In genomic region chr1:60179376-60179775, GRCm38 (mm10) we compare ENCODE assay signal across 8 mouse cellular contexts. TPM values are rescaled to one million over a fixed set of nuclear protein-coding genes. Genes with fewer than 3 reads are reported as not detected.
DNase-seq lines count a peak whose midpoint lies in the region; ATAC-seq and TF ChIP-seq lines count a peak whose summit lies in the region.

No protein-coding gene starts in this region.

- H3K36me3 ChIP-seq in hindbrain, embryonic 11.5 days (ENCODE audit: control insufficient read depth, insufficient read depth, low read length): no peaks in the 10 kb centered on the region
- H3K36me3 ChIP-seq in midbrain, embryonic 16.5 days (ENCODE audit: control insufficient read depth, insufficient read depth, low read length): no peaks in the 10 kb centered on the region

- no peak overlapping the region; the same call in 1 of the 2 replicates for H3K9ac ChIP-seq in hindbrain, embryonic 11.5 days (ENCODE audit: low read depth, low read length)
- H3K9ac ChIP-seq in midbrain, embryonic 16.5 days (ENCODE audit: low read depth, low read length): peak overlapping the region; percentile 48; the same call in 1 of the 2 replicates

- no peak overlapping the region; the same call in 1 of the 2 replicates for H3K27ac ChIP-seq in left cerebral cortex, adult 2 months
- no peak overlapping the region for H3K27ac ChIP-seq in hindbrain, embryonic 11.5 days (ENCODE audit: low read depth, low read length)
- H3K27ac ChIP-seq in midbrain, embryonic 16.5 days (ENCODE audit: low read length): peak overlapping the region; percentile 13

- TF ChIP-seq CTCF in left cerebral cortex, adult 2 months (IDR thresholded peaks at IDR 0.05): no peak

- intact Hi-C loops in left cerebral cortex, adult 2 months (cut with DNase I): no loop called here

- no peaks in the 10 kb centered on the region for H3K27me3 ChIP-seq in hindbrain, embryonic 11.5 days (ENCODE audit: control insufficient read depth, insufficient read depth, low read length)
- no peaks in the 10 kb centered on the region for H3K27me3 ChIP-seq in midbrain, embryonic 16.5 days (ENCODE audit: control insufficient read depth, insufficient read depth, low read depth, low read length)

- no peaks in the 10 kb centered on the region for H3K4me1 ChIP-seq in hindbrain, embryonic 11.5 days (replicated peaks; ENCODE audit: control insufficient read depth, insufficient read depth, low read length)
- peaks cover 18% of the 10 kb centered on the region for H3K4me1 ChIP-seq in midbrain, embryonic 16.5 days (ENCODE audit: control insufficient read depth, insufficient read depth, low read length)

- no peaks in the 10 kb centered on the region for H3K9me3 ChIP-seq in hindbrain, embryonic 11.5 days (ENCODE audit: control insufficient read depth, low read length)
- no peaks in the 10 kb centered on the region for H3K9me3 ChIP-seq in midbrain, embryonic 16.5 days (replicated peaks; ENCODE audit: control insufficient read depth, low read length, poor library complexity, severe bottlenecking)

- WGBS in hindbrain, embryonic 11.5 days: 27% methylated on average over 4 of the region's 4 CpGs
- 20% methylated on average over 4 of the region's 4 CpGs for WGBS in midbrain, embryonic 16.5 days

- H3K4me3 ChIP-seq in left cerebral cortex, adult 2 months: peak overlapping the region; percentile 87
- peak overlapping the region; percentile 79; the same call in 1 of the 2 replicates for H3K4me3 ChIP-seq in hindbrain, embryonic 11.5 days (ENCODE audit: low read depth, low read length)
- H3K4me3 ChIP-seq in midbrain, embryonic 16.5 days (ENCODE audit: low read depth, low read length): peak overlapping the region; percentile 98

- no peak for ATAC-seq in hindbrain, embryonic 11.5 days (ENCODE audit: low FRiP score)
- no peak for ATAC-seq in midbrain, embryonic 16.5 days

- no peak for DNase-seq in left cerebral cortex, adult 2 months (ENCODE audit: extremely low spot score in 1 of 2, low spot score in 2 of 2)
- no peak for DNase-seq in left cerebral cortex, adult 18-20 months (ENCODE audit: low spot score in 2 of 2)
- peak; percentile 12 for DNase-seq in c-Kit-positive CD71-positive TER-119-positive erythroid progenitor cells, embryonic 14.5 days (ENCODE audit: low spot score)
- DNase-seq in hindbrain, embryonic 11.5 days (ENCODE audit: low spot score): peak; percentile 36
- DNase-seq in Muller cell, postnatal 12 days (ENCODE audit: inconsistent ontology term): no peak
- no peak for DNase-seq in urinary bladder, postnatal 4 days (ENCODE audit: low spot score in 2 of 2)
- DNase-seq in adrenal gland, postnatal 10 days: no peak

- H3K4me2 ChIP-seq in hindbrain, embryonic 11.5 days (replicated peaks; ENCODE audit: low read depth, low read length): 0 out of 2 replicates have a peak overlapping the region, but pooled peaks have one; percentile 17
- peak overlapping the region; percentile 52 for H3K4me2 ChIP-seq in midbrain, embryonic 16.5 days (ENCODE audit: low read length)

RNA-seq across cellular contexts. Expression of gene Nbeal1, which starts 1.0 kb away (rescaled TPM):
- total RNA-seq in left cerebral cortex, adult 2 months (2021): 10 to 100 TPM; 27.9 to 28.5 TPM
- total RNA-seq in left cerebral cortex, adult 18-20 months (2021): 10 to 100 TPM; 26.2 to 26.5 TPM
- 7.9 and 10.9 TPM in 2 replicates for polyA plus RNA-seq in hindbrain, embryonic 11.5 days (2014; fragmentation: Nextera tagmentation; extraction: Ambion mirVana)
- polyA plus RNA-seq in midbrain, embryonic 16.5 days (2015; fragmentation: Nextera tagmentation; extraction: Ambion mirVana): 7.8 and 9.8 TPM in 2 replicates
- 10 to 100 TPM; 31.4 to 46.7 TPM for total RNA-seq in adrenal gland, postnatal 10 days (2021)

Comparison
In these comparisons a context has a peak if more than half of its experiments do, and no peak if none do; other contexts are left out.
1. DNase-seq: peak in c-Kit-positive CD71-positive TER-119-positive erythroid progenitor cells, embryonic 14.5 days (single experiment) and hindbrain, embryonic 11.5 days (single experiment); none in left cerebral cortex, adult 2 months (0 of 2), left cerebral cortex, adult 18-20 months (0 of 2), Muller cell, postnatal 12 days (single experiment), urinary bladder, postnatal 4 days (0 of 2) and adrenal gland, postnatal 10 days (single experiment).
2. Peak in every context shown above with its lines, with median percentiles within 50 percentile points of each other: H3K4me3 ChIP-seq.